Mouse (Mus musculus): Measurements from ENCODE around the gene Nsmce3.

DNA sequence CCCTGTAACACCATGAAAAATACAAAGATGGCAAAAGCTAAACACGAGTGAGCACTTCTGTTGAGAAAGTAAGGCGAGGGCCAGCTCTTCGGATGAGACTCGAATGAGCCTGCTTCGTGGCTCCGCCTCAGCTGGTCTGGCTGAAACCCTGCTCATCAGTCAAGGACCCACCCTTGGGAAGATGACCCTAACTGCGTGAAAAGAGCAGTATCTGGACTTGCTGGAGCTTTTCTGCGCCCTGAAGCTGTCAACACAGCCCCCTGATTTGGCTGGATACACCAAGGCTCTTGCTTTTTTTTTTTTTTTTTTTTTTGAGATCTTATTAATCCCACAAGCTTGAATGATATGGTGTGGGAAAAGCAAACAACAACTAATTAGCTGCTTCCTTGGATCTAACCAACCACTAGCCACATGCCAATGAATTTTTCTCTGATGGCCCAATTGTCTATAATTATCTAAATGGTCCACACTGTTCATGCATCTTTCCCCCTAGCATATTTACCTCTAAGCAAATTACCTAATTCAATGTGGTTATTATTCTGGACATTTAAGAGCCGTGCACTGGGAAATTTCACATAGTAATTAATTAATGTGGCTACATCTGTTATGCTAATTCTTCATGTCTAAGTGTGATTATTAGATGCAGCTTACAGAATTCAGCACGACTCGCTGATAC lies 11.5 kb upstream of the Nsmce3 start:
- TF ChIP-seq POLR2A (IDR thresholded peaks at IDR 0.05; ENCODE audit: insufficient read depth, low read depth, low read length) (no peak), CTCF (IDR thresholded peaks at IDR 0.05) (no peak)

Data from heart, adult 2 months (tissue).